Mouse (Mus musculus) spleen, postnatal 4 days (tissue): ENCODE measurements around the gene Zfp189.
"Not testable (repeated sequence)": the region's sequence is repeated elsewhere in the genome, so short reads cannot be mapped to it uniquely, and the experiment has no call there.

Source experiments
- DNase-seq, 2 experiments: peaks; one replicate each; pipeline ENCODE4 v3.0.0; 2022; ENCODE audit warnings: low spot score in 2 of 2

The Zfp189 gene

DNA sequence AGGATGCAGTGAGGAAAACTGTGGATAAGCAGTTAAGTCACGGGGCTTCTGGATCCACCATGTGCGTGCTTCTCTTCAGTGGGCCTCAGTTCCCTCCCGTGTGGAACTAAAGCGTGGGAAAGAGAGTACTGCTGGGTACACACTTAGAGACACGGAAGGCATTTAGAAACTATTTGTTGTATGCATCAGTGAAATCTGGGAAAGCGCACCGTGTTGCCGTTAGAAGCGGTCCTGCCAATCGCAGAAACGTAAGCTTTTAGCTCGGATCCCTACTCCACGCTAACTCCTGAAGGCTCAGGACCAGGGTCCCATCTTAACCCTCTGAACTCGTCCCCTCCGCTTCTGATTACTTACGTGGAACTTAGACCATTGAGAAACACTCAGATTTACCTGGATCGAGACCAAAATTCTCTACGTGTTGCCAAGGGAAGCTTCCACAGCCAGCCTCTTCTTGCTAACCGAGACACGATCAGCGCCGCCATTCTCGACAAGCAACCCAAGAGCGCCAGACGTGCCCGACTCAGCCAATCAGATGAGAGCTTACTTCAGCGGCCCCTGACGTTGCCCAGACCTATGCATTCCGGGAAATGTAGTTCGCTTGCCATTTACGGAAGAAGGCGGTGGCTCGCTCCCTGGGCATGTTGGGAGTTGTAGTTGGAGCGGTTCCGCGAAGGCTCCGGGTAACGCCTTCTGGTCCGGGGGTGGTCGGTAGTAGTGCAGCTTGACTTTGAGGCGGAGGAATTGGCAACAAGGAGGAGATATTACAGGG is at the start of gene Zfp189, which contains the start of gene Mrpl50:
Gene Zfp189 (plus strand): TSS at position 605 of the 769 bp plus-strand sequence.
Gene Mrpl50 (minus strand): TSS at position 522 of the 769 bp plus-strand sequence.
- peak; percentile 90 to 93 for DNase-seq

DNA sequence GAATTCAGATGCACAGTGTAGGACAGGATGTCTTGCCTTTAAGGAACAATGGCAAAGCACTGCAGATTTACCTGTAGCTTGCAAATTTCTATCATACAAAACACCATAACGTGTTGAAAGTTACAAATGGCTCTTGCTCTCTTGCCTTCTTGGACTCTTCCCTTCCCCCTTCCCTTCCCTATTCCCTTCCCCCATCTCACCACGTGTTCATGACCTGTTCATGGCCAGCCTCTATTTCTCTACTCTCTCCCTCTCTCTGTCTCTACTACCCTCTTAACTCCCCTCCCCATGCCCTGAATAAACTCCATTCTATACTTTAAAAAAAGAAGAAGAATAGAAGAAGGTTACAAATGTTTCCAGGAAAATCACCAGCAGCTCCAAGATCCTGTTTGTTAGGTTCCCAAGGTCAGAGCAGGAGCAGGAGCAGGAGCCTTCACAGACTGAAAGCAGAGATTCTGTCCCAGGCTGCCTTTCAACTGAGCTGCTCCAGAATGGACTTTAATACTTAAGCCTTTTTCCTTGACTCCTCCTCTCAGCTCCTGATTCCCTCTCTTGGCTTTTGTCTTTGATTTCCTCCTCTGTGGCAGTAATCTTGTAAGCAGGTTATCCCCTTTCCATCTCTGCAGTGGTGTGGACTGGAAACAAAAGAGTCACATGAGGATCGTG is 47.4 kb upstream of the Zfp189 start, which contains the start of gene Acnat1:
Gene Acnat1 (minus strand): TSS at position 478 of the 666 bp plus-strand sequence.
- no peak for DNase-seq

DNA sequence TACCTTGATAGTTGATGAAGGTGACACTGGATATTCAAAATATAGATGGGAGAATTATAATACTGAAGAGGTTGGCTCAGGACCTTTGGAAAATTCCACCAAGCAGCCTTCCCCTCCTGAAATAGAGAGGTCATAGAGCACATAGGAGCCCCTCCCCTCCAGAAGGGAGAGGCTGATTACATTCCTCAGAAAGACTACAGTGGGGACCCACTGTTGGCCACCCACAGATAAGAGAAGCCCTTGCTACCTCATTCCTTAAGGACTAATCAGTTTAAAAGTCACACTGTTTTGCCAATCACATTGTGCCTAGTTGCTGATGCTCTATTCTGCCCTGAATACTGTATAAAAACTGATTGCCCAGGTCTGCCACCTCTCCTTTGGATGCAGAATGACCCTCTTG is 46.4 kb upstream of the Zfp189 start:
- DNase-seq = no peak

DNA sequence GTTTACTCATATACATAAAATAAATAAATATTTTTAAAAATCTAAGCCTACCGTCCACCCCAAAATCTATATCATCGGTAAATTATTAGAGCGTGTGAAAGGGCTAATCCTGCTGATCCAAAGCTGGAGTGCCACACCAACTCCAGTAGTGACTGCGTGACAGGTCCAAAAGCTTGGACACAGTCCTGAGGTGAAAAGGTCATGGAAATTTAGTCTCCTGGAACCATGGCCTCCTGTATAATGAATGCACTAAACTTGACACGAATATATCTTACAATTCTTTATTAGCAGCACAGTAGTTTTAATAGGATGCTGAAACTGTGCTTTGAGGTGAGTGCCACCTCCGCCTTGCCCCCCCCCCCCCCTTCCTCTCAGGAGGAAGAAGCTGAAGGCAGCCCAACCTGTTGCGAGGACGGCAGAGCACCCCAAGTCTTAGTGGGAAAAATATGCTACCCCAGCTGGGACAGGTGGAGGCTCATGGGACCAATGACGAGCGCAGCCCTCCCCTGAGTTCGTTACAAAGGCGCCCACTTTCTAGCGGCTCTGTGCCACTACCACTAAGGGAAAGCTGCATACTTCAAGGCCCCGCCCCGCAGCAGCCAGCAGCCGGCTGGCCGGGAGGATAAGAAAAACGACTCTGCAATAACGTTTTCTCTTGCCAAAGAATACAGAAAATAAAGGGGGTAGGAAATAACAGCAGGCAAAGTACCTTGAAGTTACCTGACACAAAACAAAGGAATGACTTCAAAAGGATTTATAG is 42.7 kb upstream of the Zfp189 start:
- DNase-seq = peak; percentile 74 to 83

DNA sequence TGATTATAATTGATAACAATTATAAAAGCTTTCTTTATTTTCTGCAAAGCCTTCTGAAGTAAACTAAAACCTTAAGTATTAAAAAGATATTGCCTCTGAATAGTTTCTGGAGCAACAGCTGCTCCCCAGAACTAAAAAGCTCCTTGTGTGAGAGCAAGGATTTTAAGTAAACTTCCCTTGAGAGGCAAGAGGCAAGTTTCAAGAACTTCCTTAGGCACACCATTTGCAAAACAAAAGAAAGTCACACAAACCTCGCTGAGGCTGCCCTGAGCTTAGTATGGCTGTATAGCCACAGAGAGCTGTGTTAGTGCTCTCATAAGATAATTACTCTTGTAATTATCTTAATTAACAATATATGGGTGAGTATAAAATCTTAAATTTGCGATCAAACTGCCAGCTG is 41.9 kb upstream of the Zfp189 start:
- DNase-seq = not testable (repeated sequence)

DNA sequence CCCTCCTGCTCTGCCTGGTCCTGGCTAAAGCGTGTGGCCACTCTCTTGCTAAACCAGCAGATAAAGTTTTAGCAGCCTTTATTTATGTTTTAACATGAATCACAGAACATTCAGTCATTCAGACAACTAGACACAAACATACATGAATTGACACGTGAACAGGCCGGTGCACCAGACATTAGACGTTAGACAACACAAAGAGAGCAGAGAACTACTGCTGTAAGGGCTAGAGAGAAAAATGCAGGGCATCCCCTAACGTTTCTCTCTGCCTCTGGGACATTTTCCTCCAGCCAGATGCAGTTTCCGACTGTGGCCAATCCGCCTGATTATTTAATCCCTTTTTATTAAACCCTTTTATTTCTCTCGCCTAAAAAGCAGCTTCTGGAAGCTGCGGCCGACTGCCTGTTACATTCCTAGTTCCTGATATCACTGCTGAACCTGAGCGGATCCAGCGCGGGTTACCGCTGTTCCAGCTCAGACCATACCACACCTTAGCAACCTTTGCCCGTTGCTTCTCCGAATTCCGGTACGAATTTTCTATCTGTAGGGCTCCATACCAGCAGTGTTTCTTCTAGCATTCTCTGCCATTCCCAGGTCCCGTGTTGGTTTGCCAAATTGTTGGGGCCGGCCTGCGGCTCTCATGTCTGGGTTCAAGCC is 40.7 kb upstream of the Zfp189 start:
- no peak for DNase-seq

DNA sequence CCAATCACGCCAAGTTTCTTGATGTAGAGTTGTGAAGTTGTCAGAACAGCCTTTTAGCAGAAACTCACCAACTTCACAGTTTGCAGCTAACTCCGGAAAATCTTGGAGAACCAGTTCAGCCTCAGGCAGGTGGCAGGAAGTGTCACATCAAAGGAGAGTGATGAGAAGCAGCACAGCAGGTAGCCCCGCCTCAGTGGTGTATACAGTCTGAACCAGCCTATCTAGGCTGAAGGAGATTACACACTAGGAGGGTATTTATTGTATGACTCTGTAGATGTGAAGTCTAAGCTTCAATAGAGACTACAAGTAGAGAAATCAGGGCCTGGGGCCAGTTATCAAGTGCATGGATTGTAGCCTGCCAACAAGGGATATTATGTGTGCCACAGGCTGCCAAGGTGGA is 40.1 kb upstream of the Zfp189 start:
- DNase-seq = no peak

DNA sequence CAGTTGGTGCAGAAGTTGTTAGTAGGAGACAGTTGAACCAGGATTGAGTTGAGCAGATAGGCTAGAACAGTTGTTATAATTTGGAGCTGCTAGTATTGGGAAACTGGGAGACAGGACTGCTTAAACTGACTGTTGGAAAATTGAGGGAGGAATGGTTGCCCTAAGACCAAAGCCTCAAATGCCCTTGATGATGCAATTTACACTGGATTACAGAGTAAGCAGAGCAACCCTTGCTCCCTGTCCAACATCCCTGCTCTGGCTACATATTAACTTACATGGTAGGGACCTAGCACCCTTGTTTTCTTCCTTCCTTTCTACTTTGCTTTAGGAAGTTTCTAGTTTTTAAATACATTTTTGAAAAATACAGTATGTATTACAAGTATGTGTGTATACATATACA is 35.5 kb upstream of the Zfp189 start:
- no peak for DNase-seq

DNA sequence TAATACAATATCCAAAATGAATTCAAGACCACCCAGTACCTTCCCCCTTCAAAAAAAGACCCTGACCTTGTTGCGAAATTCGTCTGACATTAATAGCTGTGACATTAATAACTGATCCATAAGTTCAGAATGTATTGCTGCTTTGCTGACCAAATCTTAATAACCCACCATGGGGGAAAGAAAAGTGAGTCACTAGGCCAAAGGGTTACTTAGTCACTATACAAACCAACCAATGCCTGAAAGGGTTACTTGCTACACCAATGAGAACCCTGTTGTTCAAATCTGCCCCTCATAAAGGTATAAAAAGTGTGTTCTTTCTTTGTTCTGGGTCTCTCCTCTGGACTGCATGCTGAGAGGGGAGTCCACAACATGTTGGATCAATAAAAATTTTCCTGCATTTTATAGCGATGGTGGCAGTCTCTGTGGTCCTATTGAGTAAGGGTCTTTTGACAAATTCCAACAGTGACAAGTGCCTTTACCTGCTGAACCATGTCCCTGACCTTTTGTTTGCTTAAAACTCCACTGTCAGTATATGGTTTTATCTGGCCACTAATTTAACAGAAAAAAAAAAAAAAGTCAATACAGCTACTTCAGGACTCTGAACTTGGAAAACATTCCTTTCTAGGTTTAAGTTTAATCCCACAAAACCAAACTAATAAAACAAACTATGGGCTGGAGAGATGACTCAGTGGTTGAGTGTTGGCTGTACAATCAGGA is 34.9 kb upstream of the Zfp189 start:
- not testable (repeated sequence) for DNase-seq

DNA sequence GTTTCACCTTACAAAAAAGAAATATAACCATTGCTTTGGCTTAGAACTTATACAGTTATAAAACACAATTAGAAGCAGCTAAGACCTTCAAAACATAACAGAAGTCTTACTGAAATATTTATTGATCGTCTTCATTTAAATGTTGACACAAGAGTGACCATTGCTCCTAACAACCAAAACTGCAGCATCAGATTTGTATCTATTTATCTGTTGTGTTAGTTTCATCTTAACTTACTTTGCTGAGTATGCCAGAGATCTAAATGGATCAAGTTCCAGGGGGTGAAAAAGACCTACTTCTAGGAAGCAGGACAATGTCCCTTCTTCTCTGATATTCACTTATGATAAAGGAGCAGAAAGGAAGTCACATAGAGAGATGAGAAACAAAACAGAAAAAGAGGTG is 17.4 kb upstream of the Zfp189 start:
- DNase-seq = no peak

DNA sequence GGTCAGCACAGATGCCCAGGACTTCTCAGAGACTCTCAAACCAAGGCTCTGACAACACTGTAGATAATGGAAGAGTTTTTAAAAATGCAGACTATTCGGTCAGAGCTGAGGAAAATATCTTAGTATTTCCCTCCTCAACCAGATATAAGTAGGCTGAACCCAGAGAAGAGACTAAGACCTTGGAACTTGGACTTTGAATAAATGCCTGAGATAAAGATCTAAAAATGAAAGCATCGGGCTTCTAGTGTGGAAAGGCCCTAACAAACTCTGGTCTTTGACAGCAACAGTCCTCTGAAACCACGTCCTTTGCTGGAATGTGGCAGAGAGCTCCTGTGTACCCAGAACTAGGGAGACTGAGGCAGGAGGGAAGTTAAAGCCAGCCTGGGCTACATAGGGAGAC is 14.6 kb upstream of the Zfp189 start, which contains the start of gene Baat:
Gene Baat (minus strand): TSS at position 172 of the 400 bp plus-strand sequence.
- DNase-seq = no peak

DNA sequence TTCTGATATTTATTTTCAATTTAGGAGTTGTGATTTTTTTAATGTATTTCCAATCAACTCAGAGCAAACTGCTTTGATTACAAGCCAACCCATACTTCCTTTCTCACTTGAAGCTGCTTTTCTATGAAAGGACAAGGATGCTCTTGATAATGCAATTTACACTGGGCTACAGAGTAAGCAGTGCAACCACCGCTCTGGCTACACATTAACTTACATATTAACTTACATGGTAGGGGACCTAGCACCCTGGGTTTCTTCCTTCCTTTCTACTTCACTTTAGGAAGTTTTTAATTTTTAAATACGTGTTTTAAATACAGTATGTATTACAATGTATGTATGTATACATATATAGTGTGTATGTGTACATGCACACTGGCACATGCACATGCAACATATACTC is 11.8 kb upstream of the Zfp189 start:
- no peak for DNase-seq

DNA sequence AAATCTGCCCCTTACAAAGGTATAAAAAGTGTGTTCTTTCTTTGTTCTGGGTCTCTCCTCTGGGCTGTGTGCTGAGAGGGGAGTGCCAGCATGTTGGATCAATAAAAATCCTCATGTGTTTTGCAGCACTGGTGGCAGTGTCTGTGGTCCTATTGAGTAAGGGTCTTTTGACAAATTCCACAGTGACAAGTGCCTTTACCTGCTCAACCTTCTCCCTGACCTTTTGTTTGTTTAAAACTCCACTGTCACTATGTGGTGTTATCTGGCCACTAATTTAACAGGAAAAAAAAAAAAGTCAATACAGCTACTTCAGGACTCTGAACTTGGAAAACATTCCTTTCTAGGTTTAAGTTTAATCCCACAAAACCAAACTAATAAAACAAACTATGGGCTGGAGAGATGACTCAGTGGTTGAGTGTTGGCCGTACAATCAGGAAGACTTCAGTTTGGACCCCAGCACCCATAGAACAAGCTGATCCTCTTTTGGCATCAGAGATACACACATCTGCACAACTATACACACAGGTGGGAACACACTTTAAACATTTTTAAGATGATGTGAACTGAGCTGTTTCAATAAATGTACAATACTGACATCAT is 10.6 kb upstream of the Zfp189 start:
- not testable (repeated sequence) for DNase-seq

DNA sequence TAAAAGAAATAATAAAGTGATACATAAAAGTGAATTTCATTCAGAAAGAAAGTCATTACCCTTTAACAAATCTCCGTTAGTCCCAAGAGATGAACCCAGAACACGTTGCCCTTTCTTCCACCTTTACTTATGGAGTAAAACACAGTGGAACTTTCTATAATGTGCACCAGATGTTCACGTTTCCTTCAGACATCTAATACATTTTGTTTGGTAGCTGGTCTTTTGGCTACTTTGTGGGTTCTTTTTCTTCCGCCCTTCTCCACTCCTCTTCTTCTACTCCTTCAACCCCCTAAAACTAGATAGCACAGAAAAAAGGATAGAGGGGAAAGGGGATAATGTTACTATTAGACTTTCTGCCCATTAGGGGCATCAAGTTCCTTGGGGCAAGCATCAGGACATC is 8.3 kb upstream of the Zfp189 start:
- DNase-seq = no peak

DNA sequence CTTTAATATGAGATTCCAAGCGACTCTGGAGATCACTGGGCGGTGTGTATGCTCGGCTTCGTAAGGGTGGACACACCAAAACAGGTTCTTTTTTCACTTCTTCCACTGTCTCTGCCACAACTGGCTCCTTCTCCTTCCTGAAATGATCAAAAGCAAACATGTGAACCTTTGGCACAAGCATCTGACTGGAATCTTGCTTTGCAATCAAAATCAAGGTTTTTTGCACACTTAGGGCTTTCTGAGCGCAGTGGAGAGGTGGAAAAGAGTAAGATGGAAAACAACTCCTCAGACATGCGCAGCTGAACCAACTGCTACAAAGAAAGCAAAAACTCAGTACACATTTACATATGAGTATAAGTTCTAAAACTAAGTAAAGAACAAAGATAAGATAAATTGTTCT is 6.5 kb upstream of the Zfp189 start:
- no peak for DNase-seq

DNA sequence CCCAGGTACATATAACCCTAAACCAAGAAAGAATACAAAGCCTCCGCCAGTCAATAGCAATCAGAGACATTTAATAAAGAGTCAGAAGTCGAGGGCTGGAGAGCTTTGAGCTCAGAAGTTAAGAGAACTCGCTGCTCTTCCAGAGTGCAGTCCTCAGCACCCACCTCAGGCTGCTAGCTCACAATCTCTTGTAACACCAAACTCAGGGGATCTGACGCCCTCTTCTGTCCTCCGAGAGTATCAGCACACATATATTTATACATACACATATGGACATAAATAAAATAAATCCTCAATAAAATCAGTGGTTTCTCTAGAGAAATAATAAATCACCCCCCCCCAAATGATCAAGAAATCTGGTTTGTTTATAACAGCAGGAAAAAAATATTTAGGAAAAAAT is 1.5 kb upstream of the Zfp189 start:
- no peak for DNase-seq

DNA sequence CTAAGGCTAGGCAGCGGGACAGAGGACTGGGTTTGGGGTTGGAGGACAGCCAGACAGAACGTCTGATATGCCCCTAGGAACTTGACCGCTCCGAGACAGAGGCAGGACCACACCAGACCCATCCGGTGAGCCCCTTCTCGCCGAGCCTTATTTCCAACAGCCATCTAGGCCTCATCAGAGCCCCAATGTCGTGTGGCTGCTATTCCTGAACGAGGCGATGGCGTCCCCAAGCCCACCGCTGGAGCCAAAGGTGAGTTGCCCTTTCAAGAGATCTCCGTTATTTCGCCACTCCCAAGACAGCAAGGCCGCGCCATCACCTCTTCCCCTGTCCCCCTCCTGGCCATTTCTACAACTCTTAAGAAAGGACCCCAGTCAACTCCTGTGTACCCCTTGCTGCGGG is 370 bp downstream of the Zfp189 start:
- DNase-seq = no peak

DNA sequence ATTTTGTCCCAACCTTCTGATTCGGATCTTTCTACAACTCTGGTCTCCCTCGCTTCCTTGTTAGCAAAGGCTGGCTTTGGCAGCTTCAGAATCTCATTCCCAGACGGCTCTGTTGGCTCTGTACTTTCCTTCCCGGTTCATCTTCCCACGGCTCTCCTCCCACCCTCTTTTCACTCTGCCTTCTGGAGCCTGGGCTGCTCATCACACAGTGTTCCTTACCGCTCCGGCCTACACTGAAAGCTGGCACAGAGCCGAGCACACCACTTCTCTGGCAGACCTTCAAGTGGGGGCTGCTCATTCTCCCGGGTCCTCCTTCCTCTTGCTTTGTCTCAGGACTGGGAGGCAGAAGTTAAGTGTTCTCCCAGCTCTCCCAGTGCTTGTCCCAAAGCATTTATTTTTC is 1.6 kb downstream of the Zfp189 start:
- DNase-seq = no peak

DNA sequence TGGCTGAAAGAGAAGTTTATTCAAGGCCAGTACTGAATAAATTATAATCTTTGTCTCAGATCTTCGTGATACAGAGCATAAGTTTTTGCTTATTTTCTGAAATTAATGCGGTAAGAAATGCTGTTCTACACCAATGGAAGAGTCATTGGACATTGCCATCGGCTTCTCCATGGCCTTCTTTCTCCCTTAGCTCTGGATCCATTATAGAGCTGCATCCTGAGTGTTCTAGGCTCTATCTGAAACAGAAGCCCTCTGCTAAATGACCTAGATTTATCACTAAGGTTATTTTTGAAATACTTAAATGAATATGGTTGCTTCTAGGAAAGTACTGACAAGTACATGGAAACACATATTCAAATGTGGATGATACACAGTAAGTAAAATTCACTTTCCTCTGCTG is 14.1 kb downstream of the Zfp189 start:
- no peak for DNase-seq

DNA sequence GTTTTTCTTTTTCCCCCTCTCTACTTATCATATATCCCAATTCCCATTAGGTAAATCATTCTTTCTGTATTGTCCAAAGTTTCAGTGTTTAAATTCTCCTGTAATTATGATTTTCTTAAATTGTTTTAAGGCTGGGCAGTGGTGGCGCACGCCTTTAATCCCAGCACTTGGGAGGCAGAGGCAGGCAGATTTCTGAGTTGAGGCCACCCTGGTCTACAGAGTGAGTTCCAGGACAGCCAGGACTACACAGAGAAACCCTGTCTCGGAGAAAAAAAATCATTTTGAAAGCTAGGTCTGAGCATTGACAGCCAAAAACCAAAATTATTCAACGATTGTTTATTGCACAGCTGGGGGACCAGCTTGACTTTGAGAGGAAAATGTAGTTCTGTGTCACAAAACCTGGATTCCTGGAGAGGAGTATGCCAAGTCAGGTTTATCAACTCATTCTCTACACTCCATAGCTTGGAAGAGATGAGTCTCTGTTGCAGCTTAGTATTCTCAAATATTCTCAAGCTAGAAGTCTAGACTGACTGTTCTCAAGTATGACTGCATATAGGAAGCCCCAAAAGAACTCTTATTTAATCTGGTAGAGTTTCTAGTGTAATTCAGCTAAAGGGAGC is 14.8 kb downstream of the Zfp189 start:
- DNase-seq = no peak
